Mouse (Mus musculus): ENCODE data around the gene Olfr1023.

Gene Olfr1023

DNA sequence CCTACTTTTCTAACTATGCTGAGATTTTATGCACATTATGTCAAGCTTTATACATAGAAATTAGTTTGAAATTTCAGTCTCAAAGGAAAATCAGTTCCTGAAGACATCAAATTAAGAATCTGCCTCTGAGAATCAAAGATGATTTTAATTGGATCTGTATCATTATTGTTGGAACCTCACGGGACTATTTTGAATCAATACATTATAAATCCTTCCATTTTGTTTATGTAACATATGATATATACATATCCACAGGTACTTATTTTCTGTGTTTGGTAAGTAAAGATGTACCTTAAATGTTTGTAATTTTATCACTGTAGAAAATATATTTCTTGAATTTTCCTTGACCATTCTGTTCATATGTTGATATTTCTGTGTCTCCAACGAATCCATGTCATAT is at the start of gene Olfr1023:
Gene Olfr1023 (plus strand): TSS at position 301 of the 400 bp plus-strand sequence.
- in situ Hi-C loops (cut with MboI; ENCODE audit: unreplicated experiment in 2 of 2), result no loop called here

DNA sequence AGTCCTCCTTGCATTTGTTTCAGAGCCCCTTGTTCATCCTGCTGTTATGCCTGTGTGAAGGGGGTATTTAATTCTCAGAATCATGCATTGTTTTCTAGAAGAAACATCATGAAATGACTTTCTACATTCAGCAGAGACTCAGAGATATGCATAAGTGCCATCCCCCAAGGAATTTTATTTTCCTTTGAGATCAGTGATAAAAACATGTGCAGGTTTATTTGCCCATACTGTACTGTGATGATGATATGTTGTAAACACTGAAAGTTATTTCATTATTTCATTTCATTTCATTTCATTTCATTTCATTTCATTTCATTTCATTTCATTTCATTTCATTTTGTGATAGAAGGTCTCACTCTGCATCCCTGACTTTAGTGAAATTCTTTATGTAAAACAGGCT is 40.1 kb upstream of the Olfr1023 start, which contains the start of gene Olfr1019:
Gene Olfr1019 (minus strand): TSS at position 101 of the 400 bp plus-strand sequence.
- in situ Hi-C loops (cut with MboI; ENCODE audit: unreplicated experiment in 2 of 2), result no loop called here

DNA sequence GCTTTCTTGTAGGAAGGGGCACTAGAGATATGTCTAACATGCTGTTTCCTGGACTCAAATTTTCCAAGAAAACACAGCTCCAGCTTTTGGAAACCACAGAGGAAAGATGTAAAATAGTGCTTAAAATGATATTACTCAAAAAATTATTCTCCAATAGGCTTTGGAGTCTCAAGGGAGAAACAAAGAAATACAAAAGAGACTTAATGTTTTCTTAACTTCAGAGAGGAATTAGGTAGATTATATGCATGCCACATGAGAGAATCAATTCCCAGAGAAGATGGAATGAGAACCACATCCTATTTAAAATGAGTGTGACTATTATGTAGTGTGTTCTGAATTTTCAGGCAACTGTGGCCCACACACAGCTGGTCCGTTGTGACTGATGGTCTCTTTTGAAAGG is 38.7 kb upstream of the Olfr1023 start, which contains the start of gene Olfr1020:
Gene Olfr1020 (plus strand): TSS at position 301 of the 400 bp plus-strand sequence.
- in situ Hi-C loops (cut with MboI; ENCODE audit: unreplicated experiment in 2 of 2), result no loop called here

DNA sequence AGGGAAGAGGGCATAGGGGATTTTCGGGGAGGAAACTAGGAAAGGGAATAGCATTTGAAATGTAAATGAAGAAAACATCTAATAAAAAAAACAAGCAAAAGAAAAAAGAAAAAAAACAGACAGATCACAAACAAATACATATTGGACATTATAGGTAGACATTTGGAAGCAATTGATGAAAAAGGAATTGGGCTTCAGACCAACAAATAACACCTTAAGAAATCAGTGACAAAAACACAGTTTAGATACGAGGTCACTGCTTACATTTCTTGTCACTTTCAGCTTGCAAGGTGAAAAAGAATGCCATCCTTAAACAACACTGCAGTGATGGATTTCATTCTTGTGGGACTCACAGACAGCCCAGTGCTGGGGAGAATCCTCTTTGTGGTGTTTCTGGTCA is 17.1 kb upstream of the Olfr1023 start, which contains the start of gene Olfr1022:
Gene Olfr1022 (plus strand): TSS at position 301 of the 400 bp plus-strand sequence.
- in situ Hi-C loops (cut with MboI; ENCODE audit: unreplicated experiment in 2 of 2), result no loop called here

DNA sequence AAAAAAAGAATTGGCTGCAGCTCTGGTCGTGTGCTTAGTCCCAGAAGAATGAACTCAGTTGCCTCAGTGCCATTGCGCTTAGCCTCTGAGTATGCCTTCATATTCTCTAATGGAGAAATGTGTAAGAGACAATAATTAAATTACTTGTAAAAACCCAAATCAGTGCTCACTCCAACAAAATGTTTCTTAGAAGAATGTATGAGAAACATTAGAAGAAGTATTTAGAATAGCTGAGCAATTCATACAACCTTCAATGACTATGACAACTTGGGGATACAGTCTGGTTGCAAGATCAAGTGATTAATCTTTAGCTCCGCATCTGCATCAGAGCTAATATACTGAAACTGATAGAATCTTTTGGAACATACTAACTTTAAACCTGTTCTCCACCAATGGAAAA is 19.5 kb downstream of the Olfr1023 start, which contains the start of gene Olfr1024:
Gene Olfr1024 (minus strand): TSS at position 101 of the 400 bp plus-strand sequence.
- in situ Hi-C loops (cut with MboI; ENCODE audit: unreplicated experiment in 2 of 2), result no loop called here

DNA sequence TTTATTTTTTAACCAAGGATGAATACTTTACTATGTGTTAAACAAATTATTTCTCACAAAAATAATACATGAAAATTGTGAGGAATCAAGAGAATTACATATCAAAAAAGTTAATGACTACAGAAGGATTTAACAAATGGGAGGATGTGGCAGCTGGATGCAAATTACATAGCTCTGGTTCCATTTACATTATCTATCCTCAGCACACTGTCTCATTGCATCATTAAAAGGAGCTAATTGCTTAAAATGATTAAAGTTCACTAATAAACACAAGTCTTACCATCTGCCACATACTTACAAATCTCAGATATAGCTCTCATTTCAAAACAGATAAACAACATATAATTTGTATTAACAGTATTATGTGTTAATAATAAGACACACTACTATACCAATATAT is 27.8 kb downstream of the Olfr1023 start:
- in situ Hi-C loops (cut with MboI; ENCODE audit: unreplicated experiment in 2 of 2), result no loop called here

DNA sequence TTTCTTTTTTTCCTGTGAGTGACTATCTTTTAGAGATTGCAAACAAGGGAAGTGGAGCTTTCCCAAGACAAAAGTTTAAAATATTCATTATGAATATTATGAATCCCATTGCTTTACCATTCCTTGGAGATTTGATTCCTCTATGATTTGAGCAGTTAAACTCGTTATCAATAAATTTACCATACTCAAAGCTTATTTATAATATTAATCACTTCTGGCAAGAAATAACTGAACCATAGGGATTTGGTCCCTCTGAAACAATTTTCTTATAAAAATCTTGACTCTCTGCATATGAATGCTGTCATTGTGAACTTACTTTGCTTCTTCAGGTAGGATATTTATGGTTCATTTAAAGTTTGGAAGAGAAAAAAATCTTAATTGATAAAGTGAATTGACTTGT is 29.5 kb downstream of the Olfr1023 start, which contains the start of gene Olfr1025-ps1:
Gene Olfr1025-ps1 (plus strand): TSS at position 301 of the 400 bp plus-strand sequence.
- in situ Hi-C loops (cut with MboI; ENCODE audit: unreplicated experiment in 2 of 2), result no loop called here

DNA sequence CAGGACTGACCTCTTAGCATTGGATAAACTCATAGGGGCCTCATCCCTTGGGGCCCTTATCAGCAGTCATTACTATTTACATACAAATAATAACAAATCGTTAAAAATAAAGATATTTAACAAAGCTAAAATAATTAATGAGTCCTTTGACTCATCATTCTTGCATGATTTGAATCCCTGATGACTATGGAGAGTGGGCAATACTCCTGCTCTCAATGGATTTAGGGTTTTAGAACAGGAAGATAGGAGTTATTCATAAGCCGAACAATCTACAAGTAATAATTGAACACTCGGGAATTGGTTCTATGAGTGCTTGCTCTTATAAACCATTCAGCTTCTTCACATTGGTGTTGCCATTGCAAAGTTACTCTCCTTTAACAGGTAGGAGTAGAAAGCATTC is 35.8 kb downstream of the Olfr1023 start, which contains the start of gene Olfr1026:
Gene Olfr1026 (plus strand): TSS at position 301 of the 400 bp plus-strand sequence.
- in situ Hi-C loops (cut with MboI; ENCODE audit: unreplicated experiment in 2 of 2), result no loop called here

All from v-Abl transformed pro-B cells (cell line).